Mouse (Mus musculus) embryonic fibroblast, embryonic 13.5 days (primary cell): Measurements from ENCODE around the gene Pde11a.

Experiments used
- CTCF ChIP-seq: IDR thresholded peaks from 2 replicates; pipeline ENCODE4 v1.5.1; 2011; ENCODE audit warnings: mild to moderate bottlenecking, control low read depth, low read length, moderate library complexity, borderline replicate concordance; ENCODE audit not compliant: insufficient read depth
- POLR2A ChIP-seq: IDR thresholded peaks from 2 replicates; pipeline ENCODE4 v1.6.1; 2011; ENCODE audit warnings: low read depth, mild to moderate bottlenecking, control low read depth, low read length, moderate library complexity

GRCm38 (mm10) chr2:75990885-75991539 lies 347.6 kb downstream of the Pde11a start:
- TF ChIP-seq CTCF (peak; percentile 47; the same call in 1 of the 2 replicates), POLR2A (no peak)
